Mouse (Mus musculus) neural tube, postnatal 0 days (tissue): ENCODE results near the gene Ydjc. TPM values are rescaled to one million over a fixed set of nuclear protein-coding genes. Genes with fewer than 3 reads are reported as not detected.

ENCODE experiments used
- microRNA counts: library from miRNA; unstranded; fragments of <30 nt; microRNA quantifications from one replicate; lab custom pipeline; 2015
- microRNA-seq: library from miRNA; unstranded; fragments of <30 nt; microRNA quantifications from one replicate; pipeline ENCODE4, GENCODE M21; 2016
- polyA plus RNA-seq: library from polyadenylated mRNA; unstranded; fragments of >200 nt; fragmentation: Nextera tagmentation; extraction: Ambion mirVana; gene quantifications from 2 replicates; pipeline ENCODE4 v1.2.1, GENCODE M21; 2015

The Ydjc gene
- polyA plus RNA-seq = 53.5 and 57.9 TPM in 2 replicates

GRCm38 (mm10) chr16:17144339-17144738 is at the start of gene Ydjc:
Gene Ydjc (plus strand): TSS chr16:17144621.

GRCm38 (mm10) chr16:17110771-17111743 is 33.4 kb upstream of the Ydjc start, which contains the start of gene Ppil2:
Gene Ppil2 (minus strand): TSS chr16:17111257.

GRCm38 (mm10) chr16:17124871-17125520 is 19.4 kb upstream of the Ydjc start, which contains the start of gene 2610318N02Rik:
Gene 2610318N02Rik (minus strand): TSS chr16:17125167.

GRCm38 (mm10) chr16:17132089-17132905 is 12.1 kb upstream of the Ydjc start, which contains the start of gene Sdf2l1:
Gene Sdf2l1 (minus strand): TSS chr16:17132383.

GRCm38 (mm10) chr16:17146772-17147235 is 2.4 kb downstream of the Ydjc start, which contains the start of gene Ccdc116:
Gene Ccdc116 (minus strand): TSS chr16:17147229.

GRCm38 (mm10) chr16:17202549-17202948 is 58.1 kb downstream of the Ydjc start, which contains the start of gene Ube2l3:
Gene Ube2l3 (minus strand): TSS chr16:17202649.

GRCm38 (mm10) chr16:17208389-17209361 is 64.3 kb downstream of the Ydjc start, which contains the start of gene Rimbp3:
Gene Rimbp3 (plus strand): TSS chr16:17208603.

MicroRNA genes within 50 kb of the gene (microRNA counts, 519-probe panel; counts per million panel counts)
- 4,791 counts per million, percentile 54 among the panel's probes with 10 or more counts for microRNA mmu-miR-130b (lab: Ali Mortazavi, UCI)
- microRNA mmu-miR-301b (lab: Ali Mortazavi, UCI) = 2,684 counts per million, percentile 10 among the panel's probes with 10 or more counts

Small RNA genes lying within 50 kb of the gene (microRNA-seq; reads per million reads assigned to microRNA genes)
- gene Mir130b (1,776 reads per million, percentile 80 among the genes with 10 or more reads in this experiment), gene Mir301b (66.7 reads per million, percentile 38 among the genes with 10 or more reads in this experiment)

Other genes starting within 250 kb of the Ydjc start
- gene Ppm1f, start 248.2 kb upstream of the Ydjc start, polyA plus RNA-seq = 14.9 and 16.7 TPM in 2 replicates
- 194 and 219 TPM in 2 replicates for gene Mapk1, start 161.2 kb upstream of the Ydjc start, polyA plus RNA-seq
- 45.9 and 60.6 TPM in 2 replicates for gene Ypel1, start 74.9 kb upstream of the Ydjc start, polyA plus RNA-seq
- gene Ppil2, start 33.4 kb upstream of the Ydjc start, polyA plus RNA-seq = 97.5 and 103 TPM in 2 replicates
- 4.6 and 4.8 TPM in 2 replicates for gene 2610318N02Rik, start 19.5 kb upstream of the Ydjc start, polyA plus RNA-seq
- gene Sdf2l1, start 12.2 kb upstream of the Ydjc start, polyA plus RNA-seq = 24.5 and 25.6 TPM in 2 replicates
- 2.7 and 3.2 TPM in 2 replicates for gene Ccdc116, start 2.6 kb downstream of the Ydjc start, polyA plus RNA-seq
- 277 and 297 TPM in 2 replicates for gene Ube2l3, start 58.0 kb downstream of the Ydjc start, polyA plus RNA-seq
- gene Rimbp3, start 64.0 kb downstream of the Ydjc start, polyA plus RNA-seq = 1.5 and 1.6 TPM in 2 replicates
- 2.7 and 4.1 TPM in 2 replicates for gene Hic2, start 89.0 kb downstream of the Ydjc start, polyA plus RNA-seq
- gene Tmem191c, start 131.5 kb downstream of the Ydjc start, polyA plus RNA-seq = 146 and 185 TPM in 2 replicates
- gene Serpind1, start 186.8 kb downstream of the Ydjc start, polyA plus RNA-seq = 6.0 and 10.8 TPM in 2 replicates